In genomic region chr19:16131831-16132230, GRCm38 (mm10) we compare ENCODE assay signal across 8 mouse cellular contexts. TPM values are rescaled to one million over a fixed set of nuclear protein-coding genes. Genes with fewer than 3 reads are reported as not detected.
A peak's percentile ranks its signal among the peaks of the same experiment; 100 is the strongest.
DNase-seq lines count a peak whose midpoint lies in the region; ATAC-seq and TF ChIP-seq lines count a peak whose summit lies in the region.

No protein-coding gene starts in this region.

- peak overlapping the region; percentile 67 for H3K4me3 ChIP-seq in heart, adult 2 months
- H3K4me3 ChIP-seq in E14TG2a.4 (replicated peaks; ENCODE audit: low read length), result peak overlapping the region; percentile 91
- H3K4me3 ChIP-seq in heart, postnatal 0 days (ENCODE audit: low read depth, low read length), result peak overlapping the region; percentile 99
- peak overlapping the region; percentile 55 to 60 for H3K4me3 ChIP-seq in liver, embryonic 14.5 days (ENCODE audit: insufficient read depth in 1 of 2, low read depth in 2 of 2, low read length in 2 of 2)

- peak overlapping the region; percentile 66 for H3K9ac ChIP-seq in heart, adult 2 months (ENCODE audit: low read depth, low read length)
- H3K9ac ChIP-seq in heart, postnatal 0 days (replicated peaks; ENCODE audit: low read depth, low read length), result peak overlapping the region; percentile 99
- H3K9ac ChIP-seq in liver, embryonic 14.5 days (replicated peaks), result peak overlapping the region; percentile 37

- no peak for TF ChIP-seq POLR2A in heart, adult 2 months (IDR thresholded peaks at IDR 0.05; ENCODE audit: insufficient read depth, low read depth, low read length)

- TF ChIP-seq CTCF in heart, adult 2 months (IDR thresholded peaks at IDR 0.05), result no peak
- no peak for TF ChIP-seq CTCF in E14TG2a.4 (conservative IDR thresholded peaks at IDR 0.05; ENCODE audit: low read length)
- TF ChIP-seq CTCF in heart, postnatal 0 days (IDR thresholded peaks at IDR 0.05; ENCODE audit: low read depth), result no peak
- TF ChIP-seq CTCF in liver, embryonic 14.5 days (IDR thresholded peaks at IDR 0.05; ENCODE audit: low read depth), result no peak

- H3K4me1 ChIP-seq in heart, adult 2 months (ENCODE audit: control insufficient read depth, insufficient read depth, low read length), result peaks cover 8% of the 10 kb centered on the region
- peaks cover 32% of the 10 kb centered on the region for H3K4me1 ChIP-seq in E14TG2a.4 (replicated peaks; ENCODE audit: low read depth, low read length)
- H3K4me1 ChIP-seq in heart, postnatal 0 days (ENCODE audit: control insufficient read depth, insufficient read depth), result peaks cover 24% of the 10 kb centered on the region
- H3K4me1 ChIP-seq in liver, embryonic 14.5 days (replicated peaks; ENCODE audit: control insufficient read depth in 2 of 2, insufficient read depth in 2 of 2, low read length in 1 of 2), result peaks cover 0 to 12% of the 10 kb centered on the region in 2 experiments; a peak in 2 of 4 replicates

- DNase-seq in heart, adult 2 months, result peak in 1 of 2 experiments; percentile 35
- DNase-seq in heart, adult 11 months, result no peak
- no peak for DNase-seq in heart, postnatal 0 days (ENCODE audit: low spot score)
- DNase-seq in liver, embryonic 14.5 days (ENCODE audit: low read depth in 3 of 3, low spot score in 3 of 3), result no peak
- no peak for DNase-seq in embryo, embryonic 10.5 days (ENCODE audit: low spot score)
- no peak for DNase-seq in layer of hippocampus, adult 18-20 months (ENCODE audit: low spot score in 2 of 2)
- no peak for DNase-seq in thymus, postnatal 25 days

- no peaks in the 10 kb centered on the region for H3K27me3 ChIP-seq in heart, adult 2 months (ENCODE audit: control insufficient read depth, insufficient read depth, low read length)
- 0 out of 2 replicates have a peak, but pooled peaks cover 2% of the 10 kb centered on the region for H3K27me3 ChIP-seq in E14TG2a.4 (ENCODE audit: insufficient read depth, low read length)
- no peaks in the 10 kb centered on the region for H3K27me3 ChIP-seq in heart, postnatal 0 days (ENCODE audit: control insufficient read depth, insufficient read depth, low read length)
- H3K27me3 ChIP-seq in liver, embryonic 14.5 days (ENCODE audit: control insufficient read depth, insufficient read depth, low read length), result peaks cover 44% of the 10 kb centered on the region

- H3K9me3 ChIP-seq in E14TG2a.4 (ENCODE audit: low read length), result no peaks in the 10 kb centered on the region
- no peaks in the 10 kb centered on the region for H3K9me3 ChIP-seq in heart, postnatal 0 days (replicated peaks; ENCODE audit: control insufficient read depth, low read length)
- no peaks in the 10 kb centered on the region for H3K9me3 ChIP-seq in liver, embryonic 14.5 days (ENCODE audit: control insufficient read depth, low read length)

- WGBS in heart, adult 2 months, result 6% methylated on average over 6 of the region's 6 CpGs
- WGBS in heart, postnatal 0 days, result 9% methylated on average over 6 of the region's 6 CpGs
- 5% methylated on average over 6 of the region's 6 CpGs for WGBS in liver, embryonic 14.5 days (ENCODE audit: insufficient replicate concordance)

- H3K27ac ChIP-seq in heart, adult 2 months, result peak overlapping the region; percentile 98
- peak overlapping the region; percentile 99 for H3K27ac ChIP-seq in heart, postnatal 0 days (ENCODE audit: low read depth)
- no peak overlapping the region for H3K27ac ChIP-seq in liver, embryonic 14.5 days

- intact Hi-C loops in heart, adult 2 months (cut with DNase I), result loop anchor here (1.0 to 5.0 kb wide), 8 partner anchors 37 to 470 kb away; no protein-coding TSS in a partner anchor

- peaks cover 8% of the 10 kb centered on the region for H3K36me3 ChIP-seq in heart, adult 2 months (ENCODE audit: control insufficient read depth, insufficient read depth, low read length)
- no peaks in the 10 kb centered on the region for H3K36me3 ChIP-seq in E14TG2a.4 (ENCODE audit: insufficient read depth, low read length)
- no peaks in the 10 kb centered on the region for H3K36me3 ChIP-seq in heart, postnatal 0 days (replicated peaks; ENCODE audit: control insufficient read depth, insufficient read depth, low read length)
- no peaks in the 10 kb centered on the region for H3K36me3 ChIP-seq in liver, embryonic 14.5 days (replicated peaks; ENCODE audit: control insufficient read depth, insufficient read depth, low read depth)

- peaks cover 3% of the 10 kb centered on the region; the same call in 1 of the 2 replicates for H3K79me2 ChIP-seq in heart, adult 2 months (replicated peaks; ENCODE audit: control insufficient read depth, insufficient read depth, low read length)

- ATAC-seq in heart, postnatal 0 days (ENCODE audit: insufficient read depth, low read depth), result no peak
- ATAC-seq in liver, embryonic 14.5 days (ENCODE audit: insufficient read depth), result no peak

- peak overlapping the region; percentile 70 for H3K4me2 ChIP-seq in heart, postnatal 0 days (ENCODE audit: low read depth, low read length)
- peak overlapping the region; percentile 67 for H3K4me2 ChIP-seq in liver, embryonic 14.5 days (ENCODE audit: low read depth)

- no peak for TF ChIP-seq EP300 in heart, adult 2 months (IDR thresholded peaks at IDR 0.05; ENCODE audit: insufficient read depth, low read depth, low read length)
- no peak for TF ChIP-seq EP300 in heart, postnatal 0 days (IDR thresholded peaks at IDR 0.05; ENCODE audit: low read depth)
- TF ChIP-seq EP300 in liver, embryonic 14.5 days (IDR thresholded peaks at IDR 0.05; ENCODE audit: low read depth), result no peak

RNA-seq across cellular contexts. Expression of gene Gnaq, which starts 0.8 kb away (rescaled TPM):
- 10 to 100 TPM; 23.1 to 23.4 TPM for total RNA-seq in heart, adult 2 months (2021)
- polyA plus RNA-seq in heart, adult 2 months (2012; rRNA removed), result 8.4 and 14.5 TPM in 2 replicates
- total RNA-seq in heart, postnatal 0 days (2014; rRNA removed; ENCODE audit: low replicate concordance), result 24.6 and 27.0 TPM in 2 replicates
- 11.9 and 12.7 TPM in 2 replicates for polyA plus RNA-seq in heart, postnatal 0 days (2015; fragmentation: Nextera tagmentation; extraction: Ambion mirVana)
- polyA plus RNA-seq in liver, embryonic 14.5 days (2012; rRNA removed), result 2.1 and 2.7 TPM in 2 replicates
- 1.4 and 1.7 TPM in 2 replicates for polyA plus RNA-seq in liver, embryonic 14.5 days (2014; fragmentation: Nextera tagmentation; extraction: Ambion mirVana)
- total RNA-seq in layer of hippocampus, adult 18-20 months (2021), result 100 to 1,000 TPM; 189 to 204 TPM

Comparison
In these comparisons a context has a peak if more than half of its experiments do, and no peak if none do; other contexts are left out.
1. H3K9ac ChIP-seq: peak in every context shown above with its lines; median percentile 99 in heart, postnatal 0 days; 66 in heart, adult 2 months; 37 in liver, embryonic 14.5 days.